Comparison of ENCODE assay signal across 25 mouse cellular contexts in the genomic region with DNA sequence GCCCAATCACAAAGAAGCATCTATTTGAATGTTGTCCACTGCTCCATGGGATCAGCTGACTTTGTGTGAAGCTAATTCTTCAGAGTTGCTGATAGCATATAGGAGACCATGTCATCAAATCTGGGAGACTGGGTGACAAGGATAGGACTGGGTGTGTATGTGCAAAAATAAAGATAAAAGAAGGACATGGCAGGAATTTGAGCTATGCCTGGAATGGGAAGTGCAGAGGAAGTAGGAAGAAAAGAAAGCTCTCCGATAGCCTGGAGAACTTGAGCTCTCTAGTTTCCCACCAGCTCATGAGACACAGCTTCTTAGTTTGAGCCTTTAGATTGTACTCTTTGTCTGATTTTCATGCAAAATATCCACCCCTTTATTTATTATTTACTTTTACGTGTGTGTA. TPM values are rescaled to one million over a fixed set of nuclear protein-coding genes. Genes with fewer than 3 reads are reported as not detected.
A peak's percentile ranks its signal among the peaks of the same experiment; 100 is the strongest.
DNase-seq lines count a peak whose midpoint lies in the region; ATAC-seq lines count a peak whose summit lies in the region.
"Had no signal": no experiment of that assay in that cellular context is flagged by ENCODE, and none has a peak within 500 bp of the region (broad histone marks: within the 10 kb centered on the region; RNA-seq: fewer than 3 reads in every experiment).

No protein-coding gene starts in this region.

- ATAC-seq in heart, embryonic 13.5 days (ENCODE audit: extremely low read depth, insufficient number of reproducible peaks, low FRiP score, low TSS enrichment), result no peak
- ATAC-seq in kidney, embryonic 16.5 days (ENCODE audit: low FRiP score, low TSS enrichment), result no peak
- ATAC-seq: forebrain, embryonic 13.5 days; forebrain, embryonic 16.5 days had no signal

- no peak overlapping the region for H3K4me3 ChIP-seq in heart, embryonic 13.5 days
- no peak overlapping the region for H3K4me3 ChIP-seq in kidney, embryonic 16.5 days (ENCODE audit: low read length)
- H3K4me3 ChIP-seq: forebrain, embryonic 10.5 days; forebrain, embryonic 13.5 days had no signal

- H3K9me3 ChIP-seq in heart, embryonic 13.5 days, result no peaks in the 10 kb centered on the region
- no peaks in the 10 kb centered on the region for H3K9me3 ChIP-seq in kidney, embryonic 16.5 days (ENCODE audit: low read length)
- H3K9me3 ChIP-seq: forebrain, embryonic 10.5 days; forebrain, embryonic 13.5 days; G1E had no signal

- no peak overlapping the region for H3K4me2 ChIP-seq in heart, embryonic 13.5 days
- no peak overlapping the region for H3K4me2 ChIP-seq in kidney, embryonic 16.5 days (replicated peaks; ENCODE audit: low read depth, low read length)
- H3K4me2 ChIP-seq: forebrain, embryonic 13.5 days; hindbrain, embryonic 14.5 days had no signal

- no peak overlapping the region for H3K9ac ChIP-seq in heart, embryonic 13.5 days
- H3K9ac ChIP-seq in kidney, embryonic 16.5 days (replicated peaks; ENCODE audit: low read length), result no peak overlapping the region
- H3K9ac ChIP-seq: forebrain, embryonic 13.5 days; hindbrain, embryonic 14.5 days had no signal

- DNase-seq in heart, adult 8-10 months (ENCODE audit: low spot score), result no peak
- DNase-seq in kidney, postnatal 4 days, result no peak
- DNase-seq in ES-CJ7 (ENCODE audit: low read depth, low spot score), result peak; percentile 2
- peak; percentile 62 for DNase-seq in ZHBTc4 (ENCODE audit: low read depth, low spot score)
- DNase-seq in left cerebral cortex, adult 8-10 months (ENCODE audit: low spot score in 2 of 2), result no peak
- DNase-seq: adrenal gland, postnatal 10 days; adrenal gland, postnatal 36 days; cerebellum, adult 18-20 months; cerebellum, adult 9-10 months; cerebellum, postnatal 14 days; gastrocnemius, postnatal 10 days; gastrocnemius, postnatal 36 days; heart, postnatal 14 days; heart, postnatal 4 days had no signal

- H3K4me1 ChIP-seq in heart, embryonic 13.5 days, result no peaks in the 10 kb centered on the region
- no peaks in the 10 kb centered on the region for H3K4me1 ChIP-seq in kidney, embryonic 16.5 days (ENCODE audit: insufficient read depth, low read length)
- H3K4me1 ChIP-seq: forebrain, embryonic 10.5 days; forebrain, embryonic 13.5 days had no signal

- H3K27ac ChIP-seq in heart, embryonic 13.5 days (replicated peaks), result 0 out of 2 replicates have a peak overlapping the region, but pooled peaks have one; percentile 5
- 0 out of 2 replicates have a peak overlapping the region, but pooled peaks have one; percentile 8 for H3K27ac ChIP-seq in kidney, embryonic 16.5 days (ENCODE audit: low read length)
- H3K27ac ChIP-seq: forebrain, embryonic 10.5 days; forebrain, embryonic 13.5 days; hindbrain, embryonic 14.5 days had no signal

- H3K36me3 ChIP-seq in heart, embryonic 13.5 days, result no peaks in the 10 kb centered on the region
- no peaks in the 10 kb centered on the region for H3K36me3 ChIP-seq in kidney, embryonic 16.5 days (ENCODE audit: insufficient read depth, low read length)
- H3K36me3 ChIP-seq: forebrain, embryonic 10.5 days; G1E had no signal

- H3K27me3 ChIP-seq in heart, embryonic 13.5 days (replicated peaks), result 0 out of 2 replicates have a peak, but pooled peaks cover 6% of the 10 kb centered on the region
- peaks cover 10% of the 10 kb centered on the region; the same call in 1 of the 2 replicates for H3K27me3 ChIP-seq in kidney, embryonic 16.5 days (ENCODE audit: insufficient read depth, low read length)

- 53% methylated on average over 2 of the region's 2 CpGs for WGBS in heart, embryonic 13.5 days
- WGBS in kidney, embryonic 16.5 days, result 71% methylated on average over 2 of the region's 2 CpGs

RNA-seq across cellular contexts. Expression of a gene that starts 6.9 kb away (rescaled TPM):
- 0.15 TPM in 1 of 2 replicates, not detected in the other for polyA plus RNA-seq in heart, embryonic 13.5 days (2015; fragmentation: Nextera tagmentation; extraction: Ambion mirVana)
- not detected for total RNA-seq in heart, adult 8-10 months (2022)
- polyA plus RNA-seq in kidney, embryonic 16.5 days (2015; fragmentation: Nextera tagmentation; extraction: Ambion mirVana), result 0.10 TPM in 2 replicates
- under 1 TPM in 1 of 4 experiments, not detected in 3; 0.40 TPM for total RNA-seq in left cerebral cortex, adult 8-10 months (2022)
- total RNA-seq: adrenal gland, adult 18-20 months; adrenal gland, postnatal 36 days; G1E; gastrocnemius, adult 18-20 months; gastrocnemius, postnatal 10 days; gastrocnemius, postnatal 36 days; granulocyte monocyte progenitor cell, adult 5-6 weeks; heart, postnatal 14 days; heart, postnatal 4 days had no signal
- polyA plus RNA-seq: forebrain, embryonic 13.5 days; forebrain, embryonic 16.5 days; G1E; intestine, embryonic 14.5 days had no signal

RNA-seq across cellular contexts. Expression of a gene that starts 19.3 kb away (rescaled TPM):
- 3.8 and 4.1 TPM in 2 replicates for polyA plus RNA-seq in heart, embryonic 13.5 days (2015; fragmentation: Nextera tagmentation; extraction: Ambion mirVana)
- total RNA-seq in heart, adult 8-10 months (2022), result 1 to 10 TPM; 3.2 to 5.1 (median 3.8) TPM
- 6.4 and 6.6 TPM in 2 replicates for polyA plus RNA-seq in kidney, embryonic 16.5 days (2015; fragmentation: Nextera tagmentation; extraction: Ambion mirVana)
- total RNA-seq in left cerebral cortex, adult 8-10 months (2022), result 100 to 1,000 TPM in 1 of 4 experiments, 10 to 100 TPM in 3; 91.7 to 112 (median 97.9) TPM
- polyA plus RNA-seq: G1E had no signal

Comparison
In these comparisons a context has a peak if more than half of its experiments do, and no peak if none do; other contexts are left out.
1. DNase-seq: peak in ES-CJ7 (single experiment) and ZHBTc4 (single experiment); none in heart, adult 8-10 months (single experiment), kidney, postnatal 4 days (0 of 2) and left cerebral cortex, adult 8-10 months (0 of 2).
2. RNA of a gene that starts 19.3 kb away (total RNA-seq): 91.7 to 112 TPM in left cerebral cortex, adult 8-10 months; 3.2 to 5.1 TPM in heart, adult 8-10 months; every median in the first group is over 10 times any median in the second.